Mouse (Mus musculus): ENCODE results near the gene Olfr804. TPM values are rescaled to one million over a fixed set of nuclear protein-coding genes. Genes with fewer than 3 reads are reported as not detected.

Gene Olfr804
- polyA plus RNA-seq (2014; fragmentation: Nextera tagmentation; extraction: Ambion mirVana), result not detected in 2 replicates

DNA sequence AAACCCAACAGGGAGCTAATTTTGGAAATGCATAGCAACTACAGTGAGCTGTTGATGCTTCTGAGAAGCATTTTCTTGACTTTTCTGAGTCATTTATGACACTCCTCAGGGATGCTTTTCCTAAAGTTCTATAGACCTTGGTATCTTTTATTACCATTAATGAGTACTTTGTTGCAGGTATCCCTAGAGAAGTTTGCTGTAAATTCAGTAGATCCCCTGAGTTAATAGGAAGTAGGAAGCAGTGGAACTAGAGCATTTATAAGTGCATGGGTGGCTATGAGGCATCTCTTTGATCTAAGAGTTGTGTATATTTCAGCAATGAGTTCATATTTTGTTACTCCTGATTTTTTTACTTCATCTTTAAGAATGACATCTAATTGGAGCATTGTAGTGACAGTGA, at the start of gene Olfr804:
Gene Olfr804, plus strand, starts transcription at position 301 of the 400 bp plus-strand sequence.
- no peaks in the 10 kb centered on the region for H3K36me3 ChIP-seq (replicated peaks; ENCODE audit: control insufficient read depth, insufficient read depth, low read depth, low read length)
- no peak within 1 kb of the TSS for H3K27ac ChIP-seq (replicated peaks; ENCODE audit: low read depth, low read length)
- H3K9me3 ChIP-seq (replicated peaks; ENCODE audit: control insufficient read depth, low read length), result no peaks in the 10 kb centered on the region

DNA sequence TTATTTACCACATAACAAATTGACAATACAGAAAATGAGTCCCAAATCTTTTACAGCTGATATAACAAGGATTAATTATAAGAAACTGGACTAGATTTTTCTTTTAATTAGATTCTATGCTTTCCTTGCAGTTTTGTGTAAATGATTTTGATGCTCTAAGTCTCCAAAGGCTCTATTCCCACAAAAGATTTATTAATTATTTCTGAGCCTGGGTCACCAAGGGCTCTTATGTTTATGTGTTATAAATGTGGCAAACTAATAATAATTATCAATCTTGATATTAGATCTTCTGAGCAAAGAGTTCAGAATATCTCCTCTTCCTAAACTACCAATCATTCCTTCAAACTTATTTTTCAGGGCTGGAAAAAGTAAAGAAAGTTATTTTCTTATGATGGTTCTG, 45.6 kb upstream of the Olfr804 start, which contains the start of gene Olfr800:
Gene Olfr800, plus strand, starts transcription at position 301 of the 400 bp plus-strand sequence.
- ATAC-seq (replicated peaks; ENCODE audit: insufficient number of reproducible peaks, low FRiP score, low TSS enrichment, low read depth), result no peak

More for the DNA sequence above, at the start of gene Olfr804:
- H3K4me3 ChIP-seq (ENCODE audit: low read depth, low read length), result no peak within 1 kb of the TSS
- no peak for DNase-seq (ENCODE audit: low spot score)
- H3K27me3 ChIP-seq (ENCODE audit: control insufficient read depth, insufficient read depth, low read length), result no peaks in the 10 kb centered on the region
- no peak within 1 kb of the TSS for H3K4me2 ChIP-seq (ENCODE audit: low read depth, low read length)
- no peaks in the 10 kb centered on the region for H3K4me1 ChIP-seq (ENCODE audit: control insufficient read depth, insufficient read depth, low read length)
- no peak within 1 kb of the TSS for H3K9ac ChIP-seq (replicated peaks; ENCODE audit: low read length)
- no peak for ATAC-seq (replicated peaks; ENCODE audit: insufficient number of reproducible peaks, low FRiP score, low TSS enrichment, low read depth)

DNA sequence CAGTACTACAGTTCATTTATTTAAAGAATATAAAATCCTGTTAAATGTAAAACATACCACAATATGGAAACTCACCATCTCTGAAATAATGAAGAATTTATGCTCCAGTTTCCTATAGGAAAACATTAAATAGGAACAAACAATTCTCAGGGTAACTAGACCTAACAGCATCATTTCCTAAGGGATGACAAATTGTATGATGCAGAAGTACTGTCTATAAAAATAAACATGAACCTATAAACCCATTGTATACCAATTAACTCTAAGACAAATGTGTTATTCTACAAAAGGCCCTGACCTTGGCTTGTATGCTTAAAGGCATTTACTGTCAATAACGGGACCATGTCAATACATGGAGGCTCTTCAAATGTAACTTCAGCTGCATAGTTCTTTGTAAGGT, 29.2 kb upstream of the Olfr804 start, which contains the start of gene Olfr801:
Gene Olfr801, minus strand, starts transcription at position 101 of the 400 bp plus-strand sequence.
- H3K4me3 ChIP-seq (ENCODE audit: low read depth, low read length), result no peak within 1 kb of the TSS
- H3K4me2 ChIP-seq (ENCODE audit: low read depth, low read length), result no peak within 1 kb of the TSS
- H3K27me3 ChIP-seq (ENCODE audit: control insufficient read depth, insufficient read depth, low read length), result no peaks in the 10 kb centered on the region
- WGBS, result 78% methylated on average over 1 of the region's 1 CpGs
- ATAC-seq (replicated peaks; ENCODE audit: insufficient number of reproducible peaks, low FRiP score, low TSS enrichment, low read depth) (no peak), DNase-seq (ENCODE audit: low spot score) (no peak)
- H3K4me1 ChIP-seq (ENCODE audit: control insufficient read depth, insufficient read depth, low read length), result no peaks in the 10 kb centered on the region
- no peak within 1 kb of the TSS for H3K9ac ChIP-seq (replicated peaks; ENCODE audit: low read length)
- H3K9me3 ChIP-seq (replicated peaks; ENCODE audit: control insufficient read depth, low read length), result no peaks in the 10 kb centered on the region
- H3K27ac ChIP-seq (replicated peaks; ENCODE audit: low read depth, low read length), result no peak within 1 kb of the TSS
- H3K36me3 ChIP-seq (replicated peaks; ENCODE audit: control insufficient read depth, insufficient read depth, low read depth, low read length), result no peaks in the 10 kb centered on the region

More for the DNA sequence above, 45.6 kb upstream of the Olfr804 start, which contains the start of gene Olfr800:
- no peak for DNase-seq (ENCODE audit: low spot score)
- no peak within 1 kb of the TSS for H3K27ac ChIP-seq (replicated peaks; ENCODE audit: low read depth, low read length)
- H3K4me1 ChIP-seq (ENCODE audit: control insufficient read depth, insufficient read depth, low read length), result no peaks in the 10 kb centered on the region
- no peaks in the 10 kb centered on the region for H3K27me3 ChIP-seq (ENCODE audit: control insufficient read depth, insufficient read depth, low read length)
- no peak within 1 kb of the TSS for H3K4me3 ChIP-seq (ENCODE audit: low read depth, low read length)
- H3K36me3 ChIP-seq (replicated peaks; ENCODE audit: control insufficient read depth, insufficient read depth, low read depth, low read length), result no peaks in the 10 kb centered on the region
- no peak within 1 kb of the TSS for H3K4me2 ChIP-seq (ENCODE audit: low read depth, low read length)
- no peaks in the 10 kb centered on the region for H3K9me3 ChIP-seq (replicated peaks; ENCODE audit: control insufficient read depth, low read length)
- no peak within 1 kb of the TSS for H3K9ac ChIP-seq (replicated peaks; ENCODE audit: low read length)

DNA sequence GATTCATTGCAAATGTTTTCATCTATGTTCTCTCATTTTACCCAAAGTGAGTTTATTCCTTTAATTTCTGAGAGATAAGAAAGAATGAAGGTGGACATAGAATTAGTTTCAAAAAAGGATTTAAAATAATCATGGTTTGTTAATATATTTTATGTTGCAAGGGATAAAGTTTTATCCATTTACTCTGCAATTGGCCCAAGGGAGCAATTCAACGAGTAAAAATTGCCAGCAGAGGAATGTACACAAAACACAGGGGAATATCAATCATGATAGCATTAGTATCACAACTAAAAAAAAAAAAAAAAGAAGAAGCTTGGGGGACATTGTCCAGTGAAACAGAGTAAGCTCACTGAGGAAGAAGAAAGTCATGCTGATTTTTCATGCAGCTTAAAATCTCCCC, 14.9 kb upstream of the Olfr804 start, which contains the start of gene Olfr802:
Gene Olfr802, minus strand, starts transcription at position 101 of the 400 bp plus-strand sequence.
- DNase-seq (ENCODE audit: low spot score), result no peak
- no peaks in the 10 kb centered on the region for H3K36me3 ChIP-seq (replicated peaks; ENCODE audit: control insufficient read depth, insufficient read depth, low read depth, low read length)
- H3K27me3 ChIP-seq (ENCODE audit: control insufficient read depth, insufficient read depth, low read length), result no peaks in the 10 kb centered on the region
- H3K9me3 ChIP-seq (replicated peaks; ENCODE audit: control insufficient read depth, low read length), result no peaks in the 10 kb centered on the region
- no peak within 1 kb of the TSS for H3K9ac ChIP-seq (replicated peaks; ENCODE audit: low read length)
- no peak within 1 kb of the TSS for H3K4me2 ChIP-seq (ENCODE audit: low read depth, low read length)
- no peak within 1 kb of the TSS for H3K4me3 ChIP-seq (ENCODE audit: low read depth, low read length)
- no peaks in the 10 kb centered on the region for H3K4me1 ChIP-seq (ENCODE audit: control insufficient read depth, insufficient read depth, low read length)
- H3K27ac ChIP-seq (replicated peaks; ENCODE audit: low read depth, low read length), result no peak within 1 kb of the TSS
- 61% methylated on average over 1 of the region's 1 CpGs for WGBS
- ATAC-seq (replicated peaks; ENCODE audit: insufficient number of reproducible peaks, low FRiP score, low TSS enrichment, low read depth), result no peak

DNA sequence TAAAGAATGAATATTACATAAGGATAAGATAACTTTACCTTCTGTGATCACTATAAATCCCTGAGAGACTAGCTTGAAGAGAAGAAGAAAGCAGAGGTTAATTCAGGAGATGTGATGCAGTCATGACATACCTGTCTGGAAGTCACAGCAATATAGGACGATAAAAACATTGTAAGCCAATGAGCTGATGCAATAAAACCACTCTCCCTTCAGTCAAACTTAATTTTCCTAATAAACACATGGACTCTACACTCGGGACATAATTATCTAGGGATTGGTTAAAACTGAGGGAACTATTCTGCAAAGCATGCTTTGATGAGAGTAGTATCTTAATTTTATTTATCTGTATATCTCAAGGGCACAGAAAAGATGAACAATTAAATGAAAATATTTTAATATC, 8.8 kb upstream of the Olfr804 start, which contains the start of gene Olfr803:
Gene Olfr803, minus strand, starts transcription at position 101 of the 400 bp plus-strand sequence.
- no peaks in the 10 kb centered on the region for H3K27me3 ChIP-seq (ENCODE audit: control insufficient read depth, insufficient read depth, low read length)

DNA sequence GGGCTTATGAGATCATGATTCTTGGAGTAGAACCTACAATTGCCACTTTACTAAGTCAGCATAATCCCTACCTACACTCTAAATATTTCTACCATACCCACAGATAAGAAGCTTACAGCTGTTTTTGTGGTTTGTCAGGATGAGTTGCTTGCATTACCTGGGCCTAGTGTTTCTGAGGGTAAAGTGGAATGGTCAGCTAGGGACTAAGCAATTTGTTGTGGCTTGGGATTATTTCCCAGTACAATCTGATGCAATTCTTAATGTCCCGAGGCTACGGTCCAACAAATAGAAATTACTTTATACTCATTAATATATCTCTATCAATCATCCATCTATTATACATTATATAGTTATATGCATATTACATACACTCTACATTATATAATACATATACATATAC, 26.3 kb downstream of the Olfr804 start, which contains the start of gene Olfr805:
Gene Olfr805, minus strand, starts transcription at position 101 of the 400 bp plus-strand sequence.
- no peaks in the 10 kb centered on the region for H3K36me3 ChIP-seq (replicated peaks; ENCODE audit: control insufficient read depth, insufficient read depth, low read depth, low read length)
- H3K4me3 ChIP-seq (ENCODE audit: low read depth, low read length), result no peak within 1 kb of the TSS
- ATAC-seq (replicated peaks; ENCODE audit: insufficient number of reproducible peaks, low FRiP score, low TSS enrichment, low read depth), result no peak
- no peak within 1 kb of the TSS for H3K4me2 ChIP-seq (ENCODE audit: low read depth, low read length)
- H3K27ac ChIP-seq (replicated peaks; ENCODE audit: low read depth, low read length), result no peak within 1 kb of the TSS
- 93% methylated on average over 2 of the region's 2 CpGs for WGBS
- no peak within 1 kb of the TSS for H3K9ac ChIP-seq (replicated peaks; ENCODE audit: low read length)
- no peaks in the 10 kb centered on the region for H3K4me1 ChIP-seq (ENCODE audit: control insufficient read depth, insufficient read depth, low read length)
- no peaks in the 10 kb centered on the region for H3K27me3 ChIP-seq (ENCODE audit: control insufficient read depth, insufficient read depth, low read length)
- no peaks in the 10 kb centered on the region for H3K9me3 ChIP-seq (replicated peaks; ENCODE audit: control insufficient read depth, low read length)
- no peak for DNase-seq (ENCODE audit: low spot score)

More for the DNA sequence above, 8.8 kb upstream of the Olfr804 start, which contains the start of gene Olfr803:
- Histone ChIP-seq H3K27ac (replicated peaks; ENCODE audit: low read depth, low read length) (no peak within 1 kb of the TSS), H3K4me2 (ENCODE audit: low read depth, low read length) (no peak within 1 kb of the TSS), H3K4me1 (ENCODE audit: control insufficient read depth, insufficient read depth, low read length) (no peaks in the 10 kb centered on the region), H3K9ac (replicated peaks; ENCODE audit: low read length) (no peak within 1 kb of the TSS), H3K9me3 (replicated peaks; ENCODE audit: control insufficient read depth, low read length) (no peaks in the 10 kb centered on the region), H3K4me3 (ENCODE audit: low read depth, low read length) (no peak within 1 kb of the TSS), H3K36me3 (replicated peaks; ENCODE audit: control insufficient read depth, insufficient read depth, low read depth, low read length) (no peaks in the 10 kb centered on the region)
- WGBS, result 80% methylated on average over 2 of the region's 2 CpGs
- DNase-seq (ENCODE audit: low spot score), result no peak
- ATAC-seq (replicated peaks; ENCODE audit: insufficient number of reproducible peaks, low FRiP score, low TSS enrichment, low read depth), result no peak

DNA sequence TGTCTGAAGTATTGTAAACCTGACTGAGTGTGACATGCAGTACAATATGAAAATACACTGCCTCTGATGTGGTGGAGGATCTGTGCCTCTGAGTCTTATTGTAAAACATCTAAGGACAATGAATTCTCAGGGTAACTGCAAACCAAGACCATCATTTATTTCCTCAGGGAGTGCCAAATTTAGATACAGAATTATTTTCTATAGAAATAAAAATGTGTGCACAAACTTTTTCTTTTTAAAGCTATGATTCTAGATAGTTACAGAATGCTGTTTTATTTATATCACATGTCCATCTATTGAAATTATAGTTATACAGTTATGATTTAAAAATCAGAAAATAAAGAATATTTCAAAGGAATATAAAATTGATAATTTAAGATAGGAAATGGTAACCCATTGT, 38.8 kb downstream of the Olfr804 start, which contains the start of gene Olfr806:
Gene Olfr806, minus strand, starts transcription at position 101 of the 400 bp plus-strand sequence.
- DNase-seq (ENCODE audit: low spot score) (no peak), ATAC-seq (replicated peaks; ENCODE audit: insufficient number of reproducible peaks, low FRiP score, low TSS enrichment, low read depth) (no peak)
- H3K27ac ChIP-seq (replicated peaks; ENCODE audit: low read depth, low read length), result no peak within 1 kb of the TSS
- H3K9me3 ChIP-seq (replicated peaks; ENCODE audit: control insufficient read depth, low read length), result no peaks in the 10 kb centered on the region
- no peaks in the 10 kb centered on the region for H3K27me3 ChIP-seq (ENCODE audit: control insufficient read depth, insufficient read depth, low read length)
- no peaks in the 10 kb centered on the region for H3K36me3 ChIP-seq (replicated peaks; ENCODE audit: control insufficient read depth, insufficient read depth, low read depth, low read length)
- no peaks in the 10 kb centered on the region for H3K4me1 ChIP-seq (ENCODE audit: control insufficient read depth, insufficient read depth, low read length)
- no peak within 1 kb of the TSS for H3K4me3 ChIP-seq (ENCODE audit: low read depth, low read length)
- H3K9ac ChIP-seq (replicated peaks; ENCODE audit: low read length), result no peak within 1 kb of the TSS
- H3K4me2 ChIP-seq (ENCODE audit: low read depth, low read length), result no peak within 1 kb of the TSS

DNA sequence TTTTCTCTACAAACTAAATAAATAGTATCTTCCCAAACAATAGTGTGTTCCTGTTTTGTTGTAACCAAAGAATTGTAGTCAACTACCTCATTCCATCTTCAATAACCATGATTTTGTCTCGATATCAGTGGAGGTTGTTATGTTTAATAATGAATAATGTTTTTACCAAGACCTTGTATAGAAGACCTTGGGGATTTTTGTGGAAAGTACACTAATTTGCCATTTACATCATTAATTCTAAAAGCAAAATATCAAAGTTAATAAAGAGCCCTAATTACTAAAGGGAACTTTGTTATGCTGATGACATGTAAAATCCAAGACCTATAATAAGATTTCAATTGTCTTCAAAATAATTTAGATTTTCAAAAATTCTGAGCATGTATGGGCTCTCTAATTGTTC, 54.7 kb downstream of the Olfr804 start, which contains the start of gene Olfr807:
Gene Olfr807, minus strand, starts transcription at position 101 of the 400 bp plus-strand sequence.
- H3K4me3 ChIP-seq (ENCODE audit: low read depth, low read length), result no peak within 1 kb of the TSS
- no peak within 1 kb of the TSS for H3K27ac ChIP-seq (replicated peaks; ENCODE audit: low read depth, low read length)
- no peaks in the 10 kb centered on the region for H3K9me3 ChIP-seq (replicated peaks; ENCODE audit: control insufficient read depth, low read length)
- H3K27me3 ChIP-seq (ENCODE audit: control insufficient read depth, insufficient read depth, low read length), result no peaks in the 10 kb centered on the region
- no peak for DNase-seq (ENCODE audit: low spot score)
- no peak for ATAC-seq (replicated peaks; ENCODE audit: insufficient number of reproducible peaks, low FRiP score, low TSS enrichment, low read depth)
- no peaks in the 10 kb centered on the region for H3K4me1 ChIP-seq (ENCODE audit: control insufficient read depth, insufficient read depth, low read length)
- H3K4me2 ChIP-seq (ENCODE audit: low read depth, low read length), result no peak within 1 kb of the TSS
- 88% methylated on average over 1 of the region's 1 CpGs for WGBS
- no peaks in the 10 kb centered on the region for H3K36me3 ChIP-seq (replicated peaks; ENCODE audit: control insufficient read depth, insufficient read depth, low read depth, low read length)
- no peak within 1 kb of the TSS for H3K9ac ChIP-seq (replicated peaks; ENCODE audit: low read length)

All from embryonic facial prominence, embryonic 11.5 days (tissue).